Mouse (Mus musculus) myocyte (in vitro differentiated cells): Measurements from ENCODE around the gene Smtnl2. TPM values are rescaled to one million over a fixed set of nuclear protein-coding genes. Genes with fewer than 3 reads are reported as not detected.

ENCODE experiments used
- H3K27me3 ChIP-seq: one replicate; pipeline ENCODE4 v1.6.1; 2011; ENCODE audit not compliant: control insufficient read depth, insufficient read depth, insufficient read length
- H3K36me3 ChIP-seq: one replicate; pipeline ENCODE4 v1.6.1; 2011; ENCODE audit not compliant: control insufficient read depth, insufficient read depth
- H3K4me2 ChIP-seq: one replicate; pipeline ENCODE4 v1.6.1; 2011; ENCODE audit warnings: low read depth, control low read depth
- H3K4me3 ChIP-seq: one replicate; pipeline ENCODE4 v1.5.1; 2011; ENCODE audit warnings: mild to moderate bottlenecking, control low read depth, moderate library complexity
- H3K79me2 ChIP-seq: one replicate; pipeline ENCODE4 v1.6.1; 2011; ENCODE audit not compliant: control insufficient read depth, insufficient read depth
- H3ac ChIP-seq: one replicate; pipeline ENCODE4 v1.6.1; 2011; ENCODE audit not compliant: control insufficient read depth, insufficient read length
- CEBPB ChIP-seq: IDR thresholded peaks from 2 replicates; pipeline ENCODE4 v1.6.1; 2011; ENCODE audit warnings: mild to moderate bottlenecking, moderate library complexity; ENCODE audit not compliant: poor library complexity, insufficient read depth, severe bottlenecking
- E2F4 ChIP-seq: IDR thresholded peaks from one replicate; pipeline ENCODE4 v1.6.1; 2011; ENCODE audit warnings: mild to moderate bottlenecking, control low read depth, moderate library complexity; ENCODE audit not compliant: insufficient read depth
- MAX ChIP-seq: IDR thresholded peaks from one replicate; pipeline ENCODE4 v1.6.1; 2011; ENCODE audit warnings: low read depth, mild to moderate bottlenecking, control low read depth
- MYOD1 ChIP-seq, 3 experiments: IDR thresholded peaks; one replicate each; pipeline ENCODE4 v1.6.1; 2011; ENCODE audit warnings: control low read depth in 2 of 3, low read depth in 2 of 3, mild to moderate bottlenecking in 2 of 3, moderate library complexity in 1 of 3; ENCODE audit not compliant: insufficient read length in 2 of 3, control insufficient read depth in 1 of 3
- MYOG ChIP-seq, 3 experiments: IDR thresholded peaks; one replicate each; pipeline ENCODE4 v1.6.1; 2011; ENCODE audit warnings: control low read depth in 2 of 3, low read depth in 2 of 3, mild to moderate bottlenecking in 2 of 3; ENCODE audit not compliant: insufficient read length in 2 of 3, control insufficient read depth in 1 of 3, insufficient read depth in 1 of 3
- POLR2A ChIP-seq: IDR thresholded peaks from one replicate; pipeline ENCODE4 v1.6.1; 2011; ENCODE audit warnings: low read depth, mild to moderate bottlenecking, control low read depth, moderate library complexity; ENCODE audit not compliant: insufficient read length
- POLR2AphosphoS2 ChIP-seq: IDR thresholded peaks from one replicate; pipeline ENCODE4 v1.6.1; 2011; ENCODE audit warnings: low read depth, control low read depth; ENCODE audit not compliant: insufficient read length
- REST ChIP-seq: IDR thresholded peaks from one replicate; pipeline ENCODE4 v1.6.1; 2011; ENCODE audit warnings: mild to moderate bottlenecking, control low read depth, moderate library complexity; ENCODE audit not compliant: insufficient read depth, insufficient read length
- SRF ChIP-seq: IDR thresholded peaks from one replicate; pipeline ENCODE4 v1.6.1; 2011; ENCODE audit warnings: low read depth; ENCODE audit not compliant: control insufficient read depth, insufficient read length
- TCF12 ChIP-seq: IDR thresholded peaks from one replicate; pipeline ENCODE4 v1.6.1; 2011; ENCODE audit warnings: mild to moderate bottlenecking, control low read depth; ENCODE audit not compliant: poor library complexity, insufficient read depth, severe bottlenecking
- TCF3 ChIP-seq: IDR thresholded peaks from one replicate; pipeline ENCODE4 v1.6.1; 2011; ENCODE audit warnings: low read depth, control low read depth; ENCODE audit not compliant: insufficient read length
- USF1 ChIP-seq: IDR thresholded peaks from one replicate; pipeline ENCODE4 v1.6.1; 2011; ENCODE audit warnings: low read depth, mild to moderate bottlenecking, control low read depth, moderate library complexity
- polyA plus RNA-seq: library from polyadenylated mRNA; unstranded; fragments of >200 nt; fragmentation: generic; extraction: Trizol; gene quantifications from one replicate; pipeline ENCODE4 v1.2.1, GENCODE M21; 2012; ENCODE audit warnings: missing spikeins

Gene Smtnl2
- polyA plus RNA-seq, 1 experiment: 2.0 TPM

GRCm38 (mm10) chr11:72379351-72379750 is 32.2 kb downstream of the Smtnl2 start:
- no peaks in the 10 kb centered on the region for H3K79me2 ChIP-seq
- peaks cover 5% of the 10 kb centered on the region for H3K27me3 ChIP-seq
- no peak overlapping the region for H3ac ChIP-seq
- TF ChIP-seq SRF (no peak), E2F4 (no peak), TCF3 (no peak), TCF12 (no peak), REST (no peak), POLR2AphosphoS2 (no peak), MYOD1 (IDR thresholded peaks at IDR 0.05; ENCODE audit: control insufficient read depth in 1 of 3, insufficient read length in 2 of 3, low read depth in 2 of 3) (no peak), USF1 (no peak), POLR2A (no peak), MAX (no peak), CEBPB (no peak), MYOG (IDR thresholded peaks at IDR 0.05; ENCODE audit: control insufficient read depth in 1 of 3, insufficient read depth in 1 of 3, insufficient read length in 2 of 3, low read depth in 2 of 3) (no peak)
- H3K36me3 ChIP-seq: no peaks in the 10 kb centered on the region
- H3K4me2 ChIP-seq: no peak overlapping the region
- no peak overlapping the region for H3K4me3 ChIP-seq

- H3K27me3 ChIP-seq: peaks cover 12% of the 10 kb centered on the region
- no peak for TF ChIP-seq CEBPB
- TF ChIP-seq MYOD1 (IDR thresholded peaks at IDR 0.05; ENCODE audit: control insufficient read depth in 1 of 3, insufficient read length in 2 of 3, low read depth in 2 of 3): peak in 1 of 3 experiments; percentile 47
- no peaks in the 10 kb centered on the region for H3K79me2 ChIP-seq
Measured at GRCm38 (mm10) chr11:72378222-72378621, 33.3 kb downstream of the Smtnl2 start.

GRCm38 (mm10) chr11:72376562-72376961 is 35.0 kb downstream of the Smtnl2 start:
- Histone ChIP-seq H3K79me2 (no peaks in the 10 kb centered on the region), H3K27me3 (peaks cover 12% of the 10 kb centered on the region), H3ac (no peak overlapping the region), H3K4me3 (no peak overlapping the region), H3K4me2 (no peak overlapping the region), H3K36me3 (no peaks in the 10 kb centered on the region)
- TF ChIP-seq MYOD1 (IDR thresholded peaks at IDR 0.05; ENCODE audit: control insufficient read depth in 1 of 3, insufficient read length in 2 of 3, low read depth in 2 of 3) (no peak), POLR2AphosphoS2 (no peak), POLR2A (no peak), TCF3 (no peak), CEBPB (no peak), MYOG (IDR thresholded peaks at IDR 0.05; ENCODE audit: control insufficient read depth in 1 of 3, insufficient read depth in 1 of 3, insufficient read length in 2 of 3, low read depth in 2 of 3) (no peak), SRF (no peak), E2F4 (no peak), TCF12 (no peak), MAX (no peak), USF1 (no peak), REST (no peak)

More at GRCm38 (mm10) chr11:72378222-72378621, 33.3 kb downstream of the Smtnl2 start:
- Histone ChIP-seq H3K4me3 (no peak overlapping the region), H3ac (no peak overlapping the region), H3K4me2 (no peak overlapping the region), H3K36me3 (no peaks in the 10 kb centered on the region)

- Histone ChIP-seq H3K79me2 (no peaks in the 10 kb centered on the region), H3K4me3 (no peak overlapping the region), H3ac (no peak overlapping the region), H3K27me3 (peaks cover 37% of the 10 kb centered on the region), H3K4me2 (peak overlapping the region; percentile 30), H3K36me3 (no peaks in the 10 kb centered on the region)
- TF ChIP-seq POLR2AphosphoS2 (no peak), USF1 (no peak), TCF3 (no peak), TCF12 (no peak), CEBPB (no peak), MYOD1 (IDR thresholded peaks at IDR 0.05; ENCODE audit: control insufficient read depth in 1 of 3, insufficient read length in 2 of 3, low read depth in 2 of 3) (no peak), POLR2A (no peak), MYOG (IDR thresholded peaks at IDR 0.05; ENCODE audit: control insufficient read depth in 1 of 3, insufficient read depth in 1 of 3, insufficient read length in 2 of 3, low read depth in 2 of 3) (no peak), REST (no peak), SRF (no peak), E2F4 (no peak), MAX (no peak)
Measured at GRCm38 (mm10) chr11:72369904-72370672, 41.4 kb downstream of the Smtnl2 start.
